Mouse (Mus musculus): ENCODE measurements around the gene Dpp8. TPM values are rescaled to one million over a fixed set of nuclear protein-coding genes. Genes with fewer than 3 reads are reported as not detected.

The Dpp8 gene
- polyA plus RNA-seq, 1 experiment, result 83.7 TPM

GRCm38 (mm10) chr9:65101686-65102376 is 69.6 kb downstream of the Dpp8 start:
- no peak for TF ChIP-seq CTCF (IDR thresholded peaks at IDR 0.05; ENCODE audit: extremely low read depth, insufficient read depth, low read length)
- no peak for TF ChIP-seq POLR2A (IDR thresholded peaks at IDR 0.05; ENCODE audit: extremely low read depth, insufficient read depth, low read length)
- Histone ChIP-seq H3K4me1 (ENCODE audit: control insufficient read depth, insufficient read depth, low read length) (no peaks in the 10 kb centered on the region), H3K27ac (ENCODE audit: insufficient read depth, low read length) (peak overlapping the region; percentile 75; the same call in 1 of the 2 replicates), H3K4me3 (ENCODE audit: insufficient read depth, low read length) (peak overlapping the region; percentile 78)

- Histone ChIP-seq H3K4me3 (ENCODE audit: insufficient read depth, low read length) (peak overlapping the region; percentile 78), H3K27ac (ENCODE audit: insufficient read depth, low read length) (no peak overlapping the region), H3K4me1 (ENCODE audit: control insufficient read depth, insufficient read depth, low read length) (no peaks in the 10 kb centered on the region)
- TF ChIP-seq POLR2A (IDR thresholded peaks at IDR 0.05; ENCODE audit: extremely low read depth, insufficient read depth, low read length) (no peak), CTCF (IDR thresholded peaks at IDR 0.05; ENCODE audit: extremely low read depth, insufficient read depth, low read length) (no peak)
Observed at GRCm38 (mm10) chr9:65102377-65103172, 70.4 kb downstream of the Dpp8 start.

GRCm38 (mm10) chr9:65103173-65103752 is 71.0 kb downstream of the Dpp8 start:
- H3K27ac ChIP-seq (ENCODE audit: insufficient read depth, low read length), result no peak overlapping the region
- TF ChIP-seq POLR2A (IDR thresholded peaks at IDR 0.05; ENCODE audit: extremely low read depth, insufficient read depth, low read length) (0 out of 2 replicates have a peak, but pooled peaks have one; percentile 16), CTCF (IDR thresholded peaks at IDR 0.05; ENCODE audit: extremely low read depth, insufficient read depth, low read length) (no peak)
- no peaks in the 10 kb centered on the region for H3K4me1 ChIP-seq (ENCODE audit: control insufficient read depth, insufficient read depth, low read length)
- peak overlapping the region; percentile 78 for H3K4me3 ChIP-seq (ENCODE audit: insufficient read depth, low read length)

GRCm38 (mm10) chr9:65106821-65107220 is 74.6 kb downstream of the Dpp8 start:
- Histone ChIP-seq H3K4me1 (ENCODE audit: control insufficient read depth, insufficient read depth, low read length) (no peaks in the 10 kb centered on the region), H3K4me3 (ENCODE audit: insufficient read depth, low read length) (no peak overlapping the region), H3K27ac (ENCODE audit: insufficient read depth, low read length) (no peak overlapping the region)
- TF ChIP-seq POLR2A (IDR thresholded peaks at IDR 0.05; ENCODE audit: extremely low read depth, insufficient read depth, low read length), result no peak
- no peak for TF ChIP-seq CTCF (IDR thresholded peaks at IDR 0.05; ENCODE audit: extremely low read depth, insufficient read depth, low read length)

- TF ChIP-seq CTCF (IDR thresholded peaks at IDR 0.05; ENCODE audit: extremely low read depth, insufficient read depth, low read length), result no peak
- no peaks in the 10 kb centered on the region for H3K4me1 ChIP-seq (ENCODE audit: control insufficient read depth, insufficient read depth, low read length)
- H3K27ac ChIP-seq (ENCODE audit: insufficient read depth, low read length), result no peak overlapping the region
- H3K4me3 ChIP-seq (ENCODE audit: insufficient read depth, low read length), result no peak overlapping the region
Observed at GRCm38 (mm10) chr9:65107893-65108292, 75.7 kb downstream of the Dpp8 start.

- Histone ChIP-seq H3K27ac (ENCODE audit: insufficient read depth, low read length) (peak overlapping the region; percentile 52; the same call in 1 of the 2 replicates), H3K4me1 (ENCODE audit: control insufficient read depth, insufficient read depth, low read length) (no peaks in the 10 kb centered on the region), H3K4me3 (ENCODE audit: insufficient read depth, low read length) (no peak overlapping the region)
- TF ChIP-seq CTCF (IDR thresholded peaks at IDR 0.05; ENCODE audit: extremely low read depth, insufficient read depth, low read length) (no peak), POLR2A (IDR thresholded peaks at IDR 0.05; ENCODE audit: extremely low read depth, insufficient read depth, low read length) (no peak)
Observed at GRCm38 (mm10) chr9:65109132-65110072, 77.2 kb downstream of the Dpp8 start.

- TF ChIP-seq CTCF (IDR thresholded peaks at IDR 0.05; ENCODE audit: extremely low read depth, insufficient read depth, low read length), result no peak
- TF ChIP-seq POLR2A (IDR thresholded peaks at IDR 0.05; ENCODE audit: extremely low read depth, insufficient read depth, low read length), result no peak
- H3K4me1 ChIP-seq (ENCODE audit: control insufficient read depth, insufficient read depth, low read length), result no peaks in the 10 kb centered on the region
- H3K4me3 ChIP-seq (ENCODE audit: insufficient read depth, low read length), result no peak overlapping the region
- no peak overlapping the region for H3K27ac ChIP-seq (ENCODE audit: insufficient read depth, low read length)
Observed at GRCm38 (mm10) chr9:65111698-65112097, 79.5 kb downstream of the Dpp8 start.

GRCm38 (mm10) chr9:65113694-65114093 is 81.5 kb downstream of the Dpp8 start:
- Histone ChIP-seq H3K4me3 (ENCODE audit: insufficient read depth, low read length) (no peak overlapping the region), H3K27ac (ENCODE audit: insufficient read depth, low read length) (no peak overlapping the region), H3K4me1 (ENCODE audit: control insufficient read depth, insufficient read depth, low read length) (no peaks in the 10 kb centered on the region)
- TF ChIP-seq POLR2A (IDR thresholded peaks at IDR 0.05; ENCODE audit: extremely low read depth, insufficient read depth, low read length) (no peak), CTCF (IDR thresholded peaks at IDR 0.05; ENCODE audit: extremely low read depth, insufficient read depth, low read length) (no peak)

GRCm38 (mm10) chr9:65115891-65116290 is 83.7 kb downstream of the Dpp8 start:
- Histone ChIP-seq H3K4me1 (ENCODE audit: control insufficient read depth, insufficient read depth, low read length) (no peaks in the 10 kb centered on the region), H3K4me3 (ENCODE audit: insufficient read depth, low read length) (no peak overlapping the region), H3K27ac (ENCODE audit: insufficient read depth, low read length) (no peak overlapping the region)
- TF ChIP-seq CTCF (IDR thresholded peaks at IDR 0.05; ENCODE audit: extremely low read depth, insufficient read depth, low read length), result no peak
- no peak for TF ChIP-seq POLR2A (IDR thresholded peaks at IDR 0.05; ENCODE audit: extremely low read depth, insufficient read depth, low read length)
